Mouse (Mus musculus) liver, embryonic 13.5 days (tissue): ENCODE measurements around the gene Vav1. TPM values are rescaled to one million over a fixed set of nuclear protein-coding genes. Genes with fewer than 3 reads are reported as not detected.

Experiments used
- ATAC-seq: fragments of 200-750 bp; cut with Nextera tagmentation; 2 replicates; pipeline ENCODE4 v1.8.0; 2017; ENCODE audit warnings: low read depth, mild to moderate bottlenecking, moderate number of reproducible peaks, moderate library complexity
- DNase-seq: peaks from one replicate; pipeline ENCODE4 v3.0.0; 2022
- H3K27ac ChIP-seq: fragments of 300-500 bp; sonication (generic); 2 replicates; pipeline ENCODE4 v1.5.1; 2015; ENCODE audit warnings: moderate library complexity, mild to moderate bottlenecking, inconsistent platforms
- H3K27me3 ChIP-seq: fragments of 300-500 bp; sonication (generic); 2 replicates; pipeline ENCODE4 v1.6.1; 2015; ENCODE audit warnings: mild to moderate bottlenecking, inconsistent platforms
- H3K36me3 ChIP-seq: fragments of 300-500 bp; sonication (generic); 2 replicates; pipeline ENCODE4 v1.6.1; 2015; ENCODE audit warnings: mild to moderate bottlenecking, inconsistent platforms
- H3K4me1 ChIP-seq: fragments of 300-500 bp; sonication (generic); replicated peaks from 2 replicates; pipeline ENCODE4 v1.6.1; 2015; ENCODE audit warnings: inconsistent platforms
- H3K4me2 ChIP-seq: fragments of 300-500 bp; sonication (generic); 2 replicates; pipeline ENCODE4 v1.6.1; 2015; ENCODE audit warnings: inconsistent platforms, mild to moderate bottlenecking, moderate library complexity
- H3K4me3 ChIP-seq: fragments of 300-500 bp; sonication (generic); replicated peaks from 2 replicates; pipeline ENCODE4 v1.5.1; 2015; ENCODE audit warnings: mild to moderate bottlenecking, inconsistent platforms
- H3K9ac ChIP-seq: fragments of 300-500 bp; sonication (generic); 2 replicates; pipeline ENCODE4 v1.6.1; 2015; ENCODE audit warnings: mild to moderate bottlenecking, inconsistent platforms
- H3K9me3 ChIP-seq: fragments of 300-500 bp; sonication (generic); replicated peaks from 2 replicates; pipeline ENCODE4 v1.6.1; 2016; ENCODE audit warnings: inconsistent platforms
- WGBS: fragments of 180-500 bp; shearing (Covaris S2); methylation state at CpG from one replicate; pipeline ENCODE4 v1.1.7; 2015; ENCODE audit not compliant: insufficient replicate concordance; 5-methylcytosine and 5-hydroxymethylcytosine counted together
- polyA plus RNA-seq: library from polyadenylated mRNA; unstranded; fragments of >200 nt; fragmentation: Nextera tagmentation; extraction: Ambion mirVana; gene quantifications from 2 replicates; pipeline ENCODE4 v1.2.1, GENCODE M21; 2015

Vav1 gene
- polyA plus RNA-seq, 1 experiment from 2014 or later = 12.5 TPM

GRCm38 (mm10) chr17:57344029-57344707 is 65.3 kb downstream of the Vav1 start:
- 14% methylated on average over 2 of the region's 2 CpGs for WGBS
- Histone ChIP-seq H3K4me1 (0 out of 2 replicates have a peak, but pooled peaks cover 2% of the 10 kb centered on the region), H3K9me3 (no peaks in the 10 kb centered on the region), H3K4me2 (no peak overlapping the region), H3K4me3 (no peak overlapping the region), H3K27ac (0 out of 2 replicates have a peak overlapping the region, but pooled peaks have one; percentile 20), H3K36me3 (no peaks in the 10 kb centered on the region), H3K27me3 (no peaks in the 10 kb centered on the region), H3K9ac (no peak overlapping the region)
- ATAC-seq = no peak
- no peak for DNase-seq

- H3K27me3 ChIP-seq = no peaks in the 10 kb centered on the region
- H3K4me2 ChIP-seq = no peak overlapping the region
- DNase-seq = no peak
- H3K36me3 ChIP-seq = no peaks in the 10 kb centered on the region
- no peak overlapping the region for H3K27ac ChIP-seq
- H3K4me3 ChIP-seq = no peak overlapping the region
- no peaks in the 10 kb centered on the region for H3K4me1 ChIP-seq
- no peak for ATAC-seq
- H3K9me3 ChIP-seq = no peaks in the 10 kb centered on the region
- H3K9ac ChIP-seq = no peak overlapping the region
- WGBS = 12% methylated on average over 6 of the region's 6 CpGs
These were observed 68.1 kb downstream of the Vav1 start for GRCm38 (mm10) chr17:57347017-57347416.

GRCm38 (mm10) chr17:57347781-57348180 is 68.9 kb downstream of the Vav1 start:
- Histone ChIP-seq H3K9ac (no peak overlapping the region), H3K27ac (no peak overlapping the region), H3K4me1 (no peaks in the 10 kb centered on the region), H3K27me3 (no peaks in the 10 kb centered on the region), H3K4me3 (no peak overlapping the region), H3K9me3 (no peaks in the 10 kb centered on the region), H3K4me2 (no peak overlapping the region), H3K36me3 (no peaks in the 10 kb centered on the region)
- ATAC-seq (no peak), DNase-seq (no peak)
- WGBS = 39% methylated on average over 2 of the region's 2 CpGs

GRCm38 (mm10) chr17:57349067-57349466 is 70.2 kb downstream of the Vav1 start:
- Histone ChIP-seq H3K4me1 (no peaks in the 10 kb centered on the region), H3K4me2 (no peak overlapping the region), H3K27me3 (no peaks in the 10 kb centered on the region), H3K4me3 (no peak overlapping the region), H3K36me3 (no peaks in the 10 kb centered on the region), H3K9me3 (no peaks in the 10 kb centered on the region), H3K9ac (no peak overlapping the region), H3K27ac (no peak overlapping the region)
- no peak for DNase-seq
- ATAC-seq = no peak
- 59% methylated on average over 5 of the region's 5 CpGs for WGBS

GRCm38 (mm10) chr17:57350212-57350611 is 71.3 kb downstream of the Vav1 start:
- Histone ChIP-seq H3K27ac (no peak overlapping the region), H3K36me3 (no peaks in the 10 kb centered on the region), H3K4me2 (no peak overlapping the region), H3K9ac (no peak overlapping the region), H3K4me1 (no peaks in the 10 kb centered on the region), H3K4me3 (no peak overlapping the region), H3K27me3 (no peaks in the 10 kb centered on the region), H3K9me3 (no peaks in the 10 kb centered on the region)
- no peak for DNase-seq
- no peak for ATAC-seq
- 72% methylated on average over 5 of the region's 5 CpGs for WGBS

GRCm38 (mm10) chr17:57351107-57351506 is 72.2 kb downstream of the Vav1 start:
- ATAC-seq (no peak), DNase-seq (no peak)
- H3K27me3 ChIP-seq = no peaks in the 10 kb centered on the region
- no peak overlapping the region for H3K27ac ChIP-seq
- H3K36me3 ChIP-seq = no peaks in the 10 kb centered on the region
- no peaks in the 10 kb centered on the region for H3K9me3 ChIP-seq
- no peaks in the 10 kb centered on the region for H3K4me1 ChIP-seq
- 80% methylated on average over 9 of the region's 9 CpGs for WGBS
- H3K9ac ChIP-seq = no peak overlapping the region
- H3K4me2 ChIP-seq = no peak overlapping the region
- H3K4me3 ChIP-seq = no peak overlapping the region

GRCm38 (mm10) chr17:57358441-57358840 is 79.5 kb downstream of the Vav1 start, which contains the start of gene Adgre1:
Gene Adgre1, plus strand, starts transcription at chr17:57358691.
- DNase-seq = no peak

GRCm38 (mm10) chr17:57359485-57360241 is 80.8 kb downstream of the Vav1 start:
- Histone ChIP-seq H3K4me1 (no peaks in the 10 kb centered on the region), H3K27me3 (no peaks in the 10 kb centered on the region), H3K27ac (no peak overlapping the region), H3K9ac (no peak overlapping the region), H3K9me3 (no peaks in the 10 kb centered on the region), H3K36me3 (no peaks in the 10 kb centered on the region), H3K4me2 (no peak overlapping the region), H3K4me3 (0 out of 2 replicates have a peak overlapping the region, but pooled peaks have one; percentile 3)
- DNase-seq (no peak), ATAC-seq (no peak)
- 61% methylated on average over 11 of the region's 11 CpGs for WGBS

More at GRCm38 (mm10) chr17:57358441-57358840, 79.5 kb downstream of the Vav1 start, which contains the start of gene Adgre1:
- WGBS = 11% methylated on average over 1 of the region's 1 CpGs
- H3K36me3 ChIP-seq = no peaks in the 10 kb centered on the region
- no peak within 1 kb of the TSS for H3K27ac ChIP-seq
- no peaks in the 10 kb centered on the region for H3K9me3 ChIP-seq
- no peaks in the 10 kb centered on the region for H3K27me3 ChIP-seq
- no peak for ATAC-seq
- H3K4me1 ChIP-seq = no peaks in the 10 kb centered on the region
- 0 out of 2 replicates have a peak within 1 kb of the TSS, but pooled peaks have one; percentile 3 for H3K4me3 ChIP-seq
- H3K4me2 ChIP-seq = no peak within 1 kb of the TSS
- H3K9ac ChIP-seq = no peak within 1 kb of the TSS

Other genes starting within 250 kb of the Vav1 start
- gene Khsrp, start 247.6 kb upstream of the Vav1 start, polyA plus RNA-seq = 26.2 and 27.8 TPM in 2 replicates
- not detected in 2 replicates for gene Slc25a41, start 237.4 kb upstream of the Vav1 start, polyA plus RNA-seq
- gene Crb3, start 220.0 kb upstream of the Vav1 start, polyA plus RNA-seq = 2.9 and 3.1 TPM in 2 replicates
- gene Slc25a23, start 219.2 kb upstream of the Vav1 start, polyA plus RNA-seq = 2.4 and 2.9 TPM in 2 replicates
- gene Dennd1c, start 200.6 kb upstream of the Vav1 start, polyA plus RNA-seq = 0.97 and 1.6 TPM in 2 replicates
- 0.55 and 0.87 TPM in 2 replicates for gene Tubb4a, start 191.3 kb upstream of the Vav1 start, polyA plus RNA-seq
- gene Tnfsf9, start 173.8 kb upstream of the Vav1 start, polyA plus RNA-seq = 1.0 and 1.1 TPM in 2 replicates
- not detected in 2 replicates for gene Cd70, start 129.3 kb upstream of the Vav1 start, polyA plus RNA-seq
- 1.4 and 1.8 TPM in 2 replicates for gene Tnfsf14, start 84.9 kb upstream of the Vav1 start, polyA plus RNA-seq
- 98.2 and 119 TPM in 2 replicates for gene C3, start 51.0 kb upstream of the Vav1 start, polyA plus RNA-seq
- gene Gpr108, start 30.7 kb upstream of the Vav1 start, polyA plus RNA-seq = 13.7 and 15.2 TPM in 2 replicates
- gene Trip10, start 29.6 kb upstream of the Vav1 start, polyA plus RNA-seq = 10.4 and 11.9 TPM in 2 replicates
- 17.0 and 20.5 TPM in 2 replicates for gene Adgre1, start 79.6 kb downstream of the Vav1 start, polyA plus RNA-seq